Mouse (Mus musculus) kidney, postnatal 36 days (tissue): ENCODE data around the gene Cercam.
"Not testable (repeated sequence)": the region's sequence is repeated elsewhere in the genome, so short reads cannot be mapped to it uniquely, and the experiment has no call there.

Experiments used
- DNase-seq, 2 experiments: peaks; one replicate each; pipeline ENCODE4 v3.0.0; 2021 to 2022; ENCODE audit warnings: mixed read lengths in 2 of 2

The Cercam gene

GRCm38 (mm10) chr2:29855585-29856210 is 13.3 kb upstream of the Cercam start:
- DNase-seq: no peak

GRCm38 (mm10) chr2:29856451-29857260 is 12.3 kb upstream of the Cercam start:
- no peak for DNase-seq

- DNase-seq: no peak
These were observed 11.6 kb upstream of the Cercam start for GRCm38 (mm10) chr2:29857341-29857740.

GRCm38 (mm10) chr2:29857967-29858366 is 11.0 kb upstream of the Cercam start:
- DNase-seq: no peak

GRCm38 (mm10) chr2:29858748-29859473 is 10.1 kb upstream of the Cercam start:
- peak in 1 of 2 experiments; percentile 66 for DNase-seq

- no peak for DNase-seq
These were observed 3.8 kb upstream of the Cercam start for GRCm38 (mm10) chr2:29865125-29865524.

GRCm38 (mm10) chr2:29869646-29870451 is 885 bp downstream of the Cercam start:
- peak in 1 of 2 experiments; percentile 8 for DNase-seq

GRCm38 (mm10) chr2:29872581-29873295 is 3.8 kb downstream of the Cercam start:
- no peak for DNase-seq

GRCm38 (mm10) chr2:29873801-29874200 is 4.8 kb downstream of the Cercam start:
- DNase-seq: no peak

- no peak for DNase-seq
These were observed 9.1 kb downstream of the Cercam start for GRCm38 (mm10) chr2:29878061-29878460.

- no peak for DNase-seq
These were observed 10.2 kb downstream of the Cercam start for GRCm38 (mm10) chr2:29879191-29879590.

- DNase-seq: no peak
These were observed 11.2 kb downstream of the Cercam start for GRCm38 (mm10) chr2:29879964-29880830.

GRCm38 (mm10) chr2:29886659-29887292 is 17.8 kb downstream of the Cercam start:
- not testable (repeated sequence) for DNase-seq

GRCm38 (mm10) chr2:29889066-29889944 is 20.3 kb downstream of the Cercam start, which contains the start of gene Odf2:
Gene Odf2, plus strand, starts transcription at chr2:29889221.
- peak; percentile 100 for DNase-seq

- DNase-seq: peak; percentile 91 to 92
These were observed 21.2 kb downstream of the Cercam start for GRCm38 (mm10) chr2:29889991-29890833.

- DNase-seq: no peak
These were observed 22.8 kb downstream of the Cercam start for GRCm38 (mm10) chr2:29891773-29892172.

- no peak for DNase-seq
These were observed 27.1 kb downstream of the Cercam start for GRCm38 (mm10) chr2:29896071-29896470.

GRCm38 (mm10) chr2:29897366-29897765 is 28.4 kb downstream of the Cercam start:
- no peak for DNase-seq
